Mouse (Mus musculus) liver, postnatal 0 days (tissue): Measurements from ENCODE around the gene Wdr37. TPM values are rescaled to one million over a fixed set of nuclear protein-coding genes. Genes with fewer than 3 reads are reported as not detected.
A peak's percentile ranks its signal among the peaks of the same experiment; 100 is the strongest.

Experiments used
- ATAC-seq: fragments of 200-750 bp; cut with Nextera tagmentation; 2 replicates; pipeline ENCODE4 v1.8.0; 2017; ENCODE audit warnings: mild to moderate bottlenecking, moderate library complexity
- DNase-seq: peaks from one replicate; pipeline ENCODE4 v3.0.0-alpha.2; 2016
- H3K27ac ChIP-seq: fragments of 300-500 bp; sonication (generic); 2 replicates; pipeline ENCODE4 v1.5.1; 2014; ENCODE audit warnings: antibody characterized with exemption, moderate library complexity, mild to moderate bottlenecking, low read depth
- H3K27me3 ChIP-seq: fragments of 300-500 bp; sonication (generic); 2 replicates; pipeline ENCODE4 v1.6.1; 2014; ENCODE audit warnings: low read length, control low read depth, mixed read lengths; ENCODE audit not compliant: insufficient read depth
- H3K36me3 ChIP-seq: fragments of 300-500 bp; sonication (generic); replicated peaks from 2 replicates; pipeline ENCODE4 v1.6.1; 2014; ENCODE audit warnings: mild to moderate bottlenecking, control low read depth, low read length, moderate library complexity, mixed read lengths; ENCODE audit not compliant: insufficient read depth
- H3K4me1 ChIP-seq: fragments of 300-500 bp; sonication (generic); 2 replicates; pipeline ENCODE4 v1.6.1; 2014; ENCODE audit warnings: antibody characterized with exemption, mild to moderate bottlenecking, control low read depth; ENCODE audit not compliant: insufficient read depth
- H3K4me2 ChIP-seq: fragments of 300-500 bp; sonication (generic); 2 replicates; pipeline ENCODE4 v1.6.1; 2014; ENCODE audit warnings: low read depth, mild to moderate bottlenecking, low read length, moderate library complexity, mixed read lengths
- H3K4me3 ChIP-seq: fragments of 300-500 bp; sonication (generic); 2 replicates; pipeline ENCODE4 v1.5.1; 2014; ENCODE audit warnings: low read depth, low read length
- H3K9ac ChIP-seq: fragments of 300-500 bp; sonication (generic); replicated peaks from 2 replicates; pipeline ENCODE4 v1.6.1; 2014; ENCODE audit warnings: mild to moderate bottlenecking, moderate library complexity
- H3K9me3 ChIP-seq: fragments of 300-500 bp; sonication (generic); 2 replicates; pipeline ENCODE4 v1.6.1; 2016; ENCODE audit warnings: mild to moderate bottlenecking, control low read depth, low read length, mixed read lengths
- CTCF ChIP-seq: sonication (generic); IDR thresholded peaks from 2 replicates; pipeline ENCODE4 v1.5.1; 2016; ENCODE audit warnings: antibody characterized with exemption, low read depth
- EP300 ChIP-seq: IDR thresholded peaks from 2 replicates; pipeline ENCODE4 v1.6.1; 2016; ENCODE audit warnings: antibody characterized with exemption, low read depth, mild to moderate bottlenecking
- WGBS: fragments of 180-500 bp; shearing (Covaris S2); extraction: QIAGEN DNeasy Blood & Tissue Kit; methylation state at CpG from one replicate; pipeline ENCODE4 v1.1.7; 2014; ENCODE audit not compliant: insufficient replicate concordance; 5-methylcytosine and 5-hydroxymethylcytosine counted together
- polyA plus RNA-seq: library from polyadenylated mRNA; unstranded; fragments of >200 nt; fragmentation: Nextera tagmentation; extraction: Ambion mirVana; gene quantifications from 2 replicates; pipeline ENCODE4 v1.2.1, GENCODE M21; 2015

Gene Wdr37
- polyA plus RNA-seq, 1 experiment from 2014 or later, result 5.8 TPM

DNA sequence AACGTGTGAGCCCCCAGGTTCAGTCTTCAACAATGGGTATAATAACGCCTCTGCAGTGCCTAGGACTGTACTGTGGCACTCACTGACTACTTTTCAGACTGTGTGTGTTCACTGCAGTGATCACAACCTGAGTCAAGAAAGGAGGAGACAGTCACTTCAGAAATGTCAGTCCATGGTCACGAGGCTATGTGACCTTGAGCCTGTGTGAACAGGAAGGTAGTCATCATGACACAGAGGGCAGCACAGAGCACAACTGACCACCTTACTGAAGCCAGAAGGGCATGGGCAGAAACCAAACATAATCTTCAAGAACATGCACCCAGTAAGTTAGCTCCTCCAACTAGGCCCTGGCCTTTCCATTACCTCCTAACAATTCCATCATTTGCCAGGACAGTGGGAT lies 9.9 kb upstream of the Wdr37 start:
- H3K27ac ChIP-seq, result no peak overlapping the region
- no peaks in the 10 kb centered on the region for H3K36me3 ChIP-seq
- no peak overlapping the region for H3K4me2 ChIP-seq
- TF ChIP-seq CTCF, result no peak
- no peak for TF ChIP-seq EP300
- no peaks in the 10 kb centered on the region for H3K27me3 ChIP-seq
- no peak overlapping the region for H3K9ac ChIP-seq
- no peak for DNase-seq
- 71% methylated on average over 3 of the region's 3 CpGs for WGBS
- no peak overlapping the region for H3K4me3 ChIP-seq
- no peaks in the 10 kb centered on the region for H3K9me3 ChIP-seq
- H3K4me1 ChIP-seq, result peaks cover 3% of the 10 kb centered on the region; the same call in 1 of the 2 replicates
- ATAC-seq, result no peak

DNA sequence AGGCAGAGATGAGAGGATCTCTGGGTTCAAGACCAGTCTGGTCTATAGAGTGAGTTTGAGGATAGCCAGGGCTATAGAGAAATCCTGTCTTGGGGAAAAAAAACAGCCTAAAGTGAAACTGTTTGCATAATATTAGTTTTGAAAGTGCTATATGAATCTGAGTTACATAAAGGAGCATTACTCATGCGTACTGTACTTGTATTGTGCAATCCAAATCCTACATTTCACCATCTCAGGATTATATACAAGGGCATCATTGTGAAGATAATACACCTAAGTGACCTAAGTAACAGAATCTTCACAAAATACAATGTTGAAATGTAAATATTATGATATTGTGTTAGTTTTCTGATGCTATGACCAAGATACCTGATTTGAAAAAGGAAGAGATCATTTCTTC lies 2.1 kb upstream of the Wdr37 start:
- ATAC-seq, result no peak
- Histone ChIP-seq H3K4me3 (no peak overlapping the region), H3K4me1 (peaks cover 8% of the 10 kb centered on the region), H3K9ac (no peak overlapping the region), H3K9me3 (no peaks in the 10 kb centered on the region), H3K4me2 (no peak overlapping the region), H3K27me3 (no peaks in the 10 kb centered on the region), H3K27ac (no peak overlapping the region), H3K36me3 (no peaks in the 10 kb centered on the region)
- TF ChIP-seq EP300 (no peak), CTCF (no peak)
- DNase-seq, result no peak
- WGBS, result 81% methylated on average over 1 of the region's 1 CpGs

GRCm38 (mm10) chr13:8870510-8871313 lies 997 bp downstream of the Wdr37 start:
- WGBS, result under 1% methylated on average over 57 of the region's 57 CpGs
- Histone ChIP-seq H3K4me1 (peaks cover 8% of the 10 kb centered on the region), H3K27me3 (no peaks in the 10 kb centered on the region), H3K27ac (peak overlapping the region; percentile 97), H3K9ac (peak overlapping the region; percentile 85), H3K36me3 (peaks cover 5% of the 10 kb centered on the region), H3K4me2 (peak overlapping the region; percentile 85), H3K4me3 (peak overlapping the region; percentile 96), H3K9me3 (no peaks in the 10 kb centered on the region)
- ATAC-seq (peak; percentile 90), DNase-seq (peak; percentile 91)
- TF ChIP-seq EP300 (peak; percentile 70; the same call in 1 of the 2 replicates), CTCF (peak; percentile 100)

GRCm38 (mm10) chr13:8870160-8870509 lies 1.6 kb downstream of the Wdr37 start:
- Histone ChIP-seq H3K4me1 (peaks cover 8% of the 10 kb centered on the region), H3K27ac (peak overlapping the region; percentile 97), H3K4me3 (peak overlapping the region; percentile 96), H3K36me3 (peaks cover 8% of the 10 kb centered on the region), H3K9ac (peak overlapping the region; percentile 85), H3K27me3 (no peaks in the 10 kb centered on the region), H3K4me2 (peak overlapping the region; percentile 85), H3K9me3 (no peaks in the 10 kb centered on the region)
- ATAC-seq, result no peak
- DNase-seq, result no peak
- TF ChIP-seq CTCF, result no peak
- WGBS, result 2% methylated on average over 9 of the region's 9 CpGs

- ATAC-seq (no peak), DNase-seq (no peak)
- peak overlapping the region; percentile 85 for H3K9ac ChIP-seq
- peaks cover 12% of the 10 kb centered on the region for H3K36me3 ChIP-seq
- H3K4me2 ChIP-seq, result peak overlapping the region; percentile 85
- TF ChIP-seq EP300 (no peak), CTCF (no peak)
- peak overlapping the region; percentile 96 for H3K4me3 ChIP-seq
- no peaks in the 10 kb centered on the region for H3K27me3 ChIP-seq
- peak overlapping the region; percentile 97; the same call in 1 of the 2 replicates for H3K27ac ChIP-seq
- peaks cover 8% of the 10 kb centered on the region for H3K4me1 ChIP-seq
- H3K9me3 ChIP-seq, result no peaks in the 10 kb centered on the region
- WGBS, result 47% methylated on average over 5 of the region's 5 CpGs
These were observed 2.0 kb downstream of the Wdr37 start for GRCm38 (mm10) chr13:8869578-8870157.

- Histone ChIP-seq H3K36me3 (peaks cover 12% of the 10 kb centered on the region), H3K4me1 (peaks cover 8% of the 10 kb centered on the region), H3K4me3 (no peak overlapping the region), H3K27ac (no peak overlapping the region), H3K27me3 (no peaks in the 10 kb centered on the region), H3K4me2 (no peak overlapping the region), H3K9me3 (no peaks in the 10 kb centered on the region), H3K9ac (no peak overlapping the region)
- no peak for ATAC-seq
- WGBS, result 80% methylated on average over 7 of the region's 7 CpGs
- TF ChIP-seq CTCF (no peak), EP300 (no peak)
- no peak for DNase-seq
These were observed 5.1 kb downstream of the Wdr37 start for GRCm38 (mm10) chr13:8866612-8867011.
